Mouse (Mus musculus): ENCODE results near the gene Sds. TPM values are rescaled to one million over a fixed set of nuclear protein-coding genes. Genes with fewer than 3 reads are reported as not detected.

The Sds gene
- polyA plus RNA-seq, 1 experiment: not detected

- TF ChIP-seq CTCF (conservative IDR thresholded peaks at IDR 0.05; ENCODE audit: insufficient read depth, insufficient read length, low read depth, low read length): no peak
- no peak for TF ChIP-seq POLR2A (IDR thresholded peaks at IDR 0.05; ENCODE audit: low read depth, low read length)
- Histone ChIP-seq H3K4me3 (ENCODE audit: insufficient read depth, low read depth, low read length) (no peak overlapping the region), H3K36me3 (ENCODE audit: control insufficient read depth, insufficient read depth, low read length) (no peaks in the 10 kb centered on the region), H3K27me3 (replicated peaks; ENCODE audit: control insufficient read depth, insufficient read depth, low read length) (no peaks in the 10 kb centered on the region), H3K27ac (ENCODE audit: insufficient read depth, low read depth, low read length) (no peak overlapping the region), H3K4me1 (ENCODE audit: control insufficient read depth, insufficient read depth, low read length) (0 out of 2 replicates have a peak, but pooled peaks cover 2% of the 10 kb centered on the region)
- 86% methylated on average over 8 of the region's 8 CpGs for WGBS
- DNase-seq: no peak
Observed at GRCm38 (mm10) chr5:120487844-120488243, 11.5 kb downstream of the Sds start.

DNA sequence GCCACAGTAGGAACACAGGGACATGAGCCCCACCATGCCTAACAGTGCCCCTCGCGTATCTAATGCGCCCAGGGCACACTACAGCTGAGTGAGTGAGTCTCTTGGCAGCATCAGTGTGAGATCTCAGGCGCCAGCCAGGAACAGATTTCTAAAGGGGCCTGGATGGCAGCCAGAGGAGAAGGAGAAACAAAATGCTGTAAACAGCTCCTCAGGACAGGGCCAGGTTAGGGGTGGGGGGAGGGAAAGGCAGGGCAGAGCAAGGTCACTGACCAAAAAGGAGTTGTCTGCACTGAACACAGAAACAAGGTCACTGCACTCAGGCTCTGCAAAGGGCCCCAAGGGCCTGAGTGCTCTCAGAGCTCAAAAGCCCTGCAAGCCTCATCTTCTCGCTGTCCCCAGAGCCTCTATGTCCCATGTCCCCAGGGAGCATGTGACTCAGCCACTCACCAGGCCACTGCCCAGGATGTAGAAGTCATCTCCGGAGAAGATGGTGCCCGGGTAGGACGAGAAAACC lies 14.4 kb downstream of the Sds start:
- Histone ChIP-seq H3K4me3 (ENCODE audit: insufficient read depth, low read depth, low read length) (no peak overlapping the region), H3K36me3 (ENCODE audit: control insufficient read depth, insufficient read depth, low read length) (no peaks in the 10 kb centered on the region), H3K4me1 (ENCODE audit: control insufficient read depth, insufficient read depth, low read length) (0 out of 2 replicates have a peak, but pooled peaks cover 5% of the 10 kb centered on the region), H3K27me3 (replicated peaks; ENCODE audit: control insufficient read depth, insufficient read depth, low read length) (no peaks in the 10 kb centered on the region), H3K27ac (ENCODE audit: insufficient read depth, low read depth, low read length) (peak overlapping the region; percentile 54)
- 38% methylated on average over 8 of the region's 8 CpGs for WGBS
- DNase-seq: peak; percentile 83
- TF ChIP-seq POLR2A (IDR thresholded peaks at IDR 0.05; ENCODE audit: low read depth, low read length) (no peak), CTCF (conservative IDR thresholded peaks at IDR 0.05; ENCODE audit: insufficient read depth, insufficient read length, low read depth, low read length) (no peak)

DNA sequence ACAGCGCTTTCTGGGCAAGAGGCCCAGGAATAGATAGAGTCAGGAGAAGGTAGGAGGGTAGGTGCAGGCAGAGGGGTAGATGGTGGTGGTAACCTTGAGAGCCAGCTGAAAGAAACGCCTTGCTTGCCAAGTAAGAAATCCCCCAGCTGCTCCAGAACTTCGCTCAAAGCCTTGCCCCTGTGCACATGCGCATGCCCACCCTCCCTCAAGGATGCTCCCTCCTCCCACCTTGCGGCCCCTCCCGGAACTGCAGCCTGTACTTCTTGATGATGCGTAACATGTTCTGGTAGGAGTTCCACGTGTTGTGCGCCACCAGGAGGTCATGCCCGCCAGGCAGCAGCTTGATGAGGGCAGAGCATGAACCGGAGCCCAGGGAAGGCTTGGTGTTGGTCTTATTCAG lies 16.1 kb downstream of the Sds start:
- Histone ChIP-seq H3K27ac (ENCODE audit: insufficient read depth, low read depth, low read length) (no peak overlapping the region), H3K4me1 (ENCODE audit: control insufficient read depth, insufficient read depth, low read length) (0 out of 2 replicates have a peak, but pooled peaks cover 5% of the 10 kb centered on the region), H3K4me3 (ENCODE audit: insufficient read depth, low read depth, low read length) (no peak overlapping the region), H3K36me3 (ENCODE audit: control insufficient read depth, insufficient read depth, low read length) (no peaks in the 10 kb centered on the region), H3K27me3 (replicated peaks; ENCODE audit: control insufficient read depth, insufficient read depth, low read length) (no peaks in the 10 kb centered on the region)
- WGBS: 71% methylated on average over 11 of the region's 11 CpGs
- peak; percentile 33 for DNase-seq
- TF ChIP-seq POLR2A (IDR thresholded peaks at IDR 0.05; ENCODE audit: low read depth, low read length): no peak

- no peak for DNase-seq
- no peaks in the 10 kb centered on the region for H3K36me3 ChIP-seq (ENCODE audit: control insufficient read depth, insufficient read depth, low read length)
- no peak overlapping the region for H3K27ac ChIP-seq (ENCODE audit: insufficient read depth, low read depth, low read length)
- H3K27me3 ChIP-seq (replicated peaks; ENCODE audit: control insufficient read depth, insufficient read depth, low read length): no peaks in the 10 kb centered on the region
- 0 out of 2 replicates have a peak, but pooled peaks cover 5% of the 10 kb centered on the region for H3K4me1 ChIP-seq (ENCODE audit: control insufficient read depth, insufficient read depth, low read length)
- TF ChIP-seq CTCF (conservative IDR thresholded peaks at IDR 0.05; ENCODE audit: insufficient read depth, insufficient read length, low read depth, low read length) (no peak), POLR2A (IDR thresholded peaks at IDR 0.05; ENCODE audit: low read depth, low read length) (no peak)
- H3K4me3 ChIP-seq (ENCODE audit: insufficient read depth, low read depth, low read length): no peak overlapping the region
- 92% methylated on average over 6 of the region's 6 CpGs for WGBS
Observed at GRCm38 (mm10) chr5:120493440-120493839, 17.1 kb downstream of the Sds start.

GRCm38 (mm10) chr5:120493873-120494395 lies 17.6 kb downstream of the Sds start:
- no peaks in the 10 kb centered on the region for H3K27me3 ChIP-seq (replicated peaks; ENCODE audit: control insufficient read depth, insufficient read depth, low read length)
- TF ChIP-seq CTCF (conservative IDR thresholded peaks at IDR 0.05; ENCODE audit: insufficient read depth, insufficient read length, low read depth, low read length) (no peak), POLR2A (IDR thresholded peaks at IDR 0.05; ENCODE audit: low read depth, low read length) (no peak)
- WGBS: 90% methylated on average over 9 of the region's 9 CpGs
- no peak for DNase-seq
- 0 out of 2 replicates have a peak, but pooled peaks cover 5% of the 10 kb centered on the region for H3K4me1 ChIP-seq (ENCODE audit: control insufficient read depth, insufficient read depth, low read length)
- no peak overlapping the region for H3K27ac ChIP-seq (ENCODE audit: insufficient read depth, low read depth, low read length)
- H3K4me3 ChIP-seq (ENCODE audit: insufficient read depth, low read depth, low read length): no peak overlapping the region
- H3K36me3 ChIP-seq (ENCODE audit: control insufficient read depth, insufficient read depth, low read length): no peaks in the 10 kb centered on the region

DNA sequence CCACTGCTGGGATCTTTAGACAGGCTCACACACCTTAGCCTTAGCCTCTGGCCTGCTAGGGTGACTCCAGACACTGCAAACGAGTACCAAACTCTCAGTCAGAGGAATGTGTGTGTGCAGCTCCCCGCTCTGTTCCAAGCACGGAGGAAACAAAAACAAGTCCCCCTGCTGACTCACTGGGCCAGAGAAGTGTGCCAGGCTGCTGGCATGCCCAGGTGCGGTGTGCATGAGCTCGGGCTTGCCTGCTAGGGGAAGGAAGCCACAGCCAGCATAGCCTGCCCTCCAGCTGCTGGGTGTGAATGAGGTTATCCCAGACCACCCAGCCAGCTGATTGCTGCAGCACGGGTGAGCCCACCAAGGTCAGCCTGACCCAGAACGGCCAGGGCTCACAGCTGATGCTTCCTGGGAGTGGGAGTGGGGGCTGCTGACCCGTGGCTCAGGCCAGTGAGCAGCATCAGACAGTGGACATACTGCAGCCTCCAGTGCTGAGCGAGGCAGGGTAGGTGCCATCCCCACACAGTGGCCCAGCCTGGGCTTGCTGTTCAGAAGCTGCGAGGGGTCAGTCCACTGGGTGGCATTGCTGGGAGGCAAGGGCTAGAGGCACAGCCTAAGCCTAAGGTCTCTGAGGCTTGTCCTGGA lies 18.9 kb downstream of the Sds start:
- Histone ChIP-seq H3K36me3 (ENCODE audit: control insufficient read depth, insufficient read depth, low read length) (no peaks in the 10 kb centered on the region), H3K4me1 (ENCODE audit: control insufficient read depth, insufficient read depth, low read length) (0 out of 2 replicates have a peak, but pooled peaks cover 5% of the 10 kb centered on the region), H3K27me3 (replicated peaks; ENCODE audit: control insufficient read depth, insufficient read depth, low read length) (no peaks in the 10 kb centered on the region), H3K27ac (ENCODE audit: insufficient read depth, low read depth, low read length) (peak overlapping the region; percentile 29; the same call in 1 of the 2 replicates), H3K4me3 (ENCODE audit: insufficient read depth, low read depth, low read length) (no peak overlapping the region)
- peak; percentile 37 for DNase-seq
- TF ChIP-seq POLR2A (IDR thresholded peaks at IDR 0.05; ENCODE audit: low read depth, low read length) (no peak), CTCF (conservative IDR thresholded peaks at IDR 0.05; ENCODE audit: insufficient read depth, insufficient read length, low read depth, low read length) (no peak)
- 60% methylated on average over 10 of the region's 10 CpGs for WGBS

- WGBS: 81% methylated on average over 13 of the region's 13 CpGs
- DNase-seq: no peak
- H3K4me3 ChIP-seq (ENCODE audit: insufficient read depth, low read depth, low read length): no peak overlapping the region
- no peak for TF ChIP-seq POLR2A (IDR thresholded peaks at IDR 0.05; ENCODE audit: low read depth, low read length)
- no peak for TF ChIP-seq CTCF (conservative IDR thresholded peaks at IDR 0.05; ENCODE audit: insufficient read depth, insufficient read length, low read depth, low read length)
- H3K27ac ChIP-seq (ENCODE audit: insufficient read depth, low read depth, low read length): 0 out of 2 replicates have a peak overlapping the region, but pooled peaks have one; percentile 29
- H3K36me3 ChIP-seq (ENCODE audit: control insufficient read depth, insufficient read depth, low read length): no peaks in the 10 kb centered on the region
- H3K27me3 ChIP-seq (replicated peaks; ENCODE audit: control insufficient read depth, insufficient read depth, low read length): no peaks in the 10 kb centered on the region
- H3K4me1 ChIP-seq (ENCODE audit: control insufficient read depth, insufficient read depth, low read length): 0 out of 2 replicates have a peak, but pooled peaks cover 3% of the 10 kb centered on the region
Observed at GRCm38 (mm10) chr5:120495703-120496226, 19.4 kb downstream of the Sds start.
